Mouse (Mus musculus): ENCODE results near the gene Tmem8b. TPM values are rescaled to one million over a fixed set of nuclear protein-coding genes. Genes with fewer than 3 reads are reported as not detected.
A peak's percentile ranks its signal among the peaks of the same experiment; 100 is the strongest.

Tmem8b gene
- total RNA-seq, 2 experiments from 2014 or later: 0.04 to 0.42 TPM

- peak; percentile 96 for ATAC-seq (ENCODE audit: poor library complexity, severe bottlenecking)
Observed at GRCm38 (mm10) chr4:43656339-43657109, 12.2 kb upstream of the Tmem8b start, which contains the start of gene Hint2. TSS of gene Hint2 (minus strand) at chr4:43656466.

- ATAC-seq (ENCODE audit: poor library complexity, severe bottlenecking): no peak
Observed at GRCm38 (mm10) chr4:43657146-43657545, 11.6 kb upstream of the Tmem8b start.

GRCm38 (mm10) chr4:43666412-43666811, 2.4 kb upstream of the Tmem8b start:
- no peak for ATAC-seq (ENCODE audit: poor library complexity, severe bottlenecking)

GRCm38 (mm10) chr4:43669428-43669794, 640 bp downstream of the Tmem8b start:
- ATAC-seq (ENCODE audit: poor library complexity, severe bottlenecking): peak; percentile 26; the same call in 1 of the 2 replicates

GRCm38 (mm10) chr4:43672070-43672469, 3.3 kb downstream of the Tmem8b start:
- ATAC-seq (ENCODE audit: poor library complexity, severe bottlenecking): peak; percentile 59

GRCm38 (mm10) chr4:43673703-43674102, 4.9 kb downstream of the Tmem8b start:
- ATAC-seq (ENCODE audit: poor library complexity, severe bottlenecking): no peak

- ATAC-seq (ENCODE audit: poor library complexity, severe bottlenecking): no peak
Observed at GRCm38 (mm10) chr4:43674974-43675373, 6.2 kb downstream of the Tmem8b start.

- ATAC-seq (ENCODE audit: poor library complexity, severe bottlenecking): no peak
Observed at GRCm38 (mm10) chr4:43675608-43676007, 6.8 kb downstream of the Tmem8b start.

GRCm38 (mm10) chr4:43678541-43678940, 9.8 kb downstream of the Tmem8b start:
- no peak for ATAC-seq (ENCODE audit: poor library complexity, severe bottlenecking)

GRCm38 (mm10) chr4:43679416-43680043, 10.8 kb downstream of the Tmem8b start:
- ATAC-seq (ENCODE audit: poor library complexity, severe bottlenecking): no peak

- ATAC-seq (ENCODE audit: poor library complexity, severe bottlenecking): no peak
Observed at GRCm38 (mm10) chr4:43690021-43690420, 21.2 kb downstream of the Tmem8b start.

- ATAC-seq (ENCODE audit: poor library complexity, severe bottlenecking): no peak
Observed at GRCm38 (mm10) chr4:43691026-43691425, 22.3 kb downstream of the Tmem8b start.

- ATAC-seq (ENCODE audit: poor library complexity, severe bottlenecking): peak; percentile 82
Observed at GRCm38 (mm10) chr4:43693806-43694241, 25.1 kb downstream of the Tmem8b start.

GRCm38 (mm10) chr4:43694439-43695248, 25.9 kb downstream of the Tmem8b start:
- ATAC-seq (ENCODE audit: poor library complexity, severe bottlenecking): no peak

- ATAC-seq (ENCODE audit: poor library complexity, severe bottlenecking): no peak
Observed at GRCm38 (mm10) chr4:43695249-43695671, 26.5 kb downstream of the Tmem8b start.

GRCm38 (mm10) chr4:43696561-43696960, 27.8 kb downstream of the Tmem8b start:
- no peak for ATAC-seq (ENCODE audit: poor library complexity, severe bottlenecking)

- ATAC-seq (ENCODE audit: poor library complexity, severe bottlenecking): no peak
Observed at GRCm38 (mm10) chr4:43700707-43701106, 31.9 kb downstream of the Tmem8b start, which contains the start of gene Olfr70. TSS of gene Olfr70 (minus strand) at chr4:43700807.

GRCm38 (mm10) chr4:43703439-43703838, 34.7 kb downstream of the Tmem8b start:
- no peak for ATAC-seq (ENCODE audit: poor library complexity, severe bottlenecking)

GRCm38 (mm10) chr4:43703851-43704250, 35.1 kb downstream of the Tmem8b start:
- ATAC-seq (ENCODE audit: poor library complexity, severe bottlenecking): no peak

- no peak for ATAC-seq (ENCODE audit: poor library complexity, severe bottlenecking)
Observed at GRCm38 (mm10) chr4:43705991-43706390, 37.2 kb downstream of the Tmem8b start.

- peak; percentile 24; the same call in 1 of the 2 replicates for ATAC-seq (ENCODE audit: poor library complexity, severe bottlenecking)
Observed at GRCm38 (mm10) chr4:43709869-43710268, 41.1 kb downstream of the Tmem8b start, which contains the start of gene Olfr71. TSS of gene Olfr71 (minus strand) at chr4:43710255.

Data from megakaryocyte, adult 5-6 weeks (primary cell).